Mouse (Mus musculus) small intestine, adult 10 weeks (tissue): ENCODE results near the gene Nlrp1a. TPM values are rescaled to one million over a fixed set of nuclear protein-coding genes. Genes with fewer than 3 reads are reported as not detected.

Experiments used
- polyA plus RNA-seq: library from polyadenylated mRNA; stranded (reverse); fragments of 350-450 nt; fragmentation: Illumina TruSeq; extraction: RNeasy Lipid Tissue Mini Kit (QIAGEN cat#74804); gene quantifications from one replicate; pipeline ENCODE4 v1.2.3, GENCODE M21; 2014; ENCODE audit warnings: low replicate concordance

Nlrp1a gene
- 0.59 TPM for polyA plus RNA-seq

GRCm38 (mm10) chr11:71144661-71145060 is at the start of gene Nlrp1a:
TSS of gene Nlrp1a (minus strand) at chr11:71144704.

Other genes starting within 250 kb of the Nlrp1a start
- gene Nup88, start 174.7 kb downstream of the Nlrp1a start, polyA plus RNA-seq = 138 TPM
- 6.9 TPM for gene Rpain, start 174.5 kb downstream of the Nlrp1a start, polyA plus RNA-seq
- 104 TPM for gene C1qbp, start 161.7 kb downstream of the Nlrp1a start, polyA plus RNA-seq
- 9.3 TPM for gene Dhx33, start 140.3 kb downstream of the Nlrp1a start, polyA plus RNA-seq
- gene Mis12, start 125.1 kb downstream of the Nlrp1a start, polyA plus RNA-seq = 46.9 TPM
- 81.0 TPM for gene Derl2, start 124.9 kb downstream of the Nlrp1a start, polyA plus RNA-seq
- 1.8 TPM for gene 6330403K07Rik, start 111.2 kb downstream of the Nlrp1a start, polyA plus RNA-seq
- 11.8 TPM for gene Nlrp1b, start 86.0 kb upstream of the Nlrp1a start, polyA plus RNA-seq